Comparison of ENCODE assay signal across 13 mouse cellular contexts in genomic region chr11:75560530-75561409, GRCm38 (mm10). TPM values are rescaled to one million over a fixed set of nuclear protein-coding genes. Genes with fewer than 3 reads are reported as not detected.
A peak's percentile ranks its signal among the peaks of the same experiment; 100 is the strongest.
DNase-seq lines count a peak whose midpoint lies in the region; ATAC-seq and TF ChIP-seq lines count a peak whose summit lies in the region.
"Had no signal": no experiment of that assay in that cellular context is flagged by ENCODE, and none has a peak within 500 bp of the region (broad histone marks: within the 10 kb centered on the region; RNA-seq: fewer than 3 reads in every experiment).

No protein-coding gene starts in this region.

- H3K4me1 ChIP-seq in heart, postnatal 0 days (ENCODE audit: control insufficient read depth, insufficient read depth), result 0 out of 2 replicates have a peak, but pooled peaks cover 8% of the 10 kb centered on the region
- H3K4me1 ChIP-seq in intestine, embryonic 14.5 days (replicated peaks; ENCODE audit: control insufficient read depth, insufficient read depth, low read length), result no peaks in the 10 kb centered on the region
- H3K4me1 ChIP-seq: forebrain, embryonic 12.5 days had no signal

- no peak for TF ChIP-seq EP300 in heart, postnatal 0 days (IDR thresholded peaks at IDR 0.05; ENCODE audit: low read depth)

- no peak overlapping the region for H3K4me3 ChIP-seq in heart, postnatal 0 days (ENCODE audit: low read depth, low read length)
- H3K4me3 ChIP-seq in intestine, embryonic 14.5 days (ENCODE audit: low read depth, low read length), result no peak overlapping the region
- H3K4me3 ChIP-seq: forebrain, embryonic 12.5 days; stomach, embryonic 15.5 days had no signal

- H3K27me3 ChIP-seq in heart, postnatal 0 days (ENCODE audit: control insufficient read depth, insufficient read depth, low read length), result no peaks in the 10 kb centered on the region
- no peaks in the 10 kb centered on the region for H3K27me3 ChIP-seq in intestine, embryonic 14.5 days (replicated peaks; ENCODE audit: control insufficient read depth, insufficient read depth, low read length)
- H3K27me3 ChIP-seq in splenic B cell, adult 2 months (ENCODE audit: control insufficient read depth, insufficient read depth, low read length, poor library complexity, severe bottlenecking), result no peaks in the 10 kb centered on the region
- H3K27me3 ChIP-seq: forebrain, embryonic 12.5 days; stomach, embryonic 15.5 days had no signal

- H3K9ac ChIP-seq in heart, postnatal 0 days (replicated peaks; ENCODE audit: low read depth, low read length), result no peak overlapping the region
- H3K9ac ChIP-seq in intestine, embryonic 14.5 days (ENCODE audit: low read length), result no peak overlapping the region
- H3K9ac ChIP-seq: forebrain, embryonic 12.5 days; stomach, embryonic 15.5 days had no signal

- no peak for TF ChIP-seq CTCF in heart, postnatal 0 days (IDR thresholded peaks at IDR 0.05; ENCODE audit: low read depth)

- no peak for ATAC-seq in heart, postnatal 0 days (ENCODE audit: insufficient read depth, low read depth)
- peak; percentile 64 for ATAC-seq in CD4-positive, CD25-positive, alpha-beta regulatory T cell, adult 4 months
- ATAC-seq in intestine, embryonic 14.5 days (replicated peaks; ENCODE audit: low FRiP score, low TSS enrichment, low read depth), result peak; percentile 75; the same call in 1 of the 2 replicates

- DNase-seq in heart, postnatal 0 days (ENCODE audit: low spot score), result no peak
- DNase-seq in heart, adult 18-20 months, result no peak
- no peak for DNase-seq in intestine, embryonic 14.5 days (ENCODE audit: low spot score)
- peak; percentile 81 for DNase-seq in splenic B cell, adult 2 months (ENCODE audit: low read depth, low spot score)
- no peak for DNase-seq in ovary, postnatal 10 days (ENCODE audit: low spot score)
- no peak for DNase-seq in right cerebral cortex, postnatal 4 days
- no peak for DNase-seq in kidney, adult 11 months
- DNase-seq: adrenal gland, postnatal 25 days; lung, adult 2 months; midbrain, embryonic 14.5 days had no signal

- H3K27ac ChIP-seq in heart, postnatal 0 days (ENCODE audit: low read depth), result peak overlapping the region; percentile 31; the same call in 1 of the 2 replicates
- H3K27ac ChIP-seq in intestine, embryonic 14.5 days (ENCODE audit: low read depth), result 0 out of 2 replicates have a peak overlapping the region, but pooled peaks have one; percentile 34
- H3K27ac ChIP-seq: forebrain, embryonic 12.5 days; stomach, embryonic 15.5 days had no signal

- H3K36me3 ChIP-seq in heart, postnatal 0 days (replicated peaks; ENCODE audit: control insufficient read depth, insufficient read depth, low read length), result no peaks in the 10 kb centered on the region
- H3K36me3 ChIP-seq in intestine, embryonic 14.5 days (ENCODE audit: control insufficient read depth, insufficient read depth, low read length), result no peaks in the 10 kb centered on the region
- H3K36me3 ChIP-seq in splenic B cell, adult 2 months (ENCODE audit: control insufficient read depth, insufficient read depth, low read length, poor library complexity, severe bottlenecking), result peaks cover 13% of the 10 kb centered on the region
- H3K36me3 ChIP-seq: stomach, embryonic 15.5 days had no signal

- H3K4me2 ChIP-seq in heart, postnatal 0 days (ENCODE audit: low read depth, low read length), result no peak overlapping the region
- H3K4me2 ChIP-seq in intestine, embryonic 14.5 days (ENCODE audit: low read length), result no peak overlapping the region
- H3K4me2 ChIP-seq: forebrain, embryonic 12.5 days; stomach, embryonic 15.5 days had no signal

- WGBS in heart, postnatal 0 days, result 78% methylated on average over 14 of the region's 14 CpGs
- WGBS in intestine, embryonic 14.5 days, result 66% methylated on average over 14 of the region's 14 CpGs

- H3K9me3 ChIP-seq in heart, postnatal 0 days (replicated peaks; ENCODE audit: control insufficient read depth, low read length), result no peaks in the 10 kb centered on the region
- H3K9me3 ChIP-seq in intestine, embryonic 14.5 days (ENCODE audit: control insufficient read depth, low read length), result no peaks in the 10 kb centered on the region
- H3K9me3 ChIP-seq: forebrain, embryonic 12.5 days; stomach, embryonic 15.5 days had no signal

RNA-seq across cellular contexts. Expression of gene Pitpna, which starts 27.1 kb away (rescaled TPM):
- total RNA-seq in heart, postnatal 0 days (2014; rRNA removed; ENCODE audit: low replicate concordance), result 58.4 and 59.6 TPM in 2 replicates
- polyA plus RNA-seq in heart, postnatal 0 days (2015; fragmentation: Nextera tagmentation; extraction: Ambion mirVana), result 74.0 and 76.8 TPM in 2 replicates
- 100 to 1,000 TPM in 1 of 2 experiments, 10 to 100 TPM in 1; 98.2 to 107 TPM for total RNA-seq in heart, adult 18-20 months (2021)
- 10 to 100 TPM; 22.1 to 42.5 TPM for polyA plus RNA-seq in CD4-positive, CD25-positive, alpha-beta regulatory T cell, adult 4 months (2017; shearing (Covaris generic))
- 76.2 and 82.1 TPM in 2 replicates for polyA plus RNA-seq in intestine, embryonic 14.5 days (2014; fragmentation: Nextera tagmentation; extraction: Ambion mirVana)

RNA-seq across cellular contexts. Expression of gene Slc43a2, which starts 29.3 kb away (rescaled TPM):
- 3.6 and 6.0 TPM in 2 replicates for total RNA-seq in heart, postnatal 0 days (2014; rRNA removed; ENCODE audit: low replicate concordance)
- 4.5 and 4.8 TPM in 2 replicates for polyA plus RNA-seq in heart, postnatal 0 days (2015; fragmentation: Nextera tagmentation; extraction: Ambion mirVana)
- 10 to 100 TPM; 16.2 to 17.3 TPM for total RNA-seq in heart, adult 18-20 months (2021)
- 10 to 100 TPM; 17.3 to 27.2 TPM for polyA plus RNA-seq in CD4-positive, CD25-positive, alpha-beta regulatory T cell, adult 4 months (2017; shearing (Covaris generic))
- 3.5 and 4.8 TPM in 2 replicates for polyA plus RNA-seq in intestine, embryonic 14.5 days (2014; fragmentation: Nextera tagmentation; extraction: Ambion mirVana)

RNA-seq across cellular contexts. Expression of gene Scarf1, which starts 47.4 kb away (rescaled TPM):
- 20.2 and 21.6 TPM in 2 replicates for total RNA-seq in heart, postnatal 0 days (2014; rRNA removed; ENCODE audit: low replicate concordance)
- polyA plus RNA-seq in heart, postnatal 0 days (2015; fragmentation: Nextera tagmentation; extraction: Ambion mirVana), result 9.6 and 10.0 TPM in 2 replicates
- 1 to 10 TPM; 6.6 to 6.8 TPM for total RNA-seq in heart, adult 18-20 months (2021)
- under 1 TPM; 0.85 to 0.91 TPM for polyA plus RNA-seq in CD4-positive, CD25-positive, alpha-beta regulatory T cell, adult 4 months (2017; shearing (Covaris generic))
- 5.4 and 6.0 TPM in 2 replicates for polyA plus RNA-seq in intestine, embryonic 14.5 days (2014; fragmentation: Nextera tagmentation; extraction: Ambion mirVana)

RNA-seq across cellular contexts. Expression of gene Rilp, which starts 50.9 kb away (rescaled TPM):
- total RNA-seq in heart, postnatal 0 days (2014; rRNA removed; ENCODE audit: low replicate concordance), result 41.5 and 50.8 TPM in 2 replicates
- 27.1 and 30.2 TPM in 2 replicates for polyA plus RNA-seq in heart, postnatal 0 days (2015; fragmentation: Nextera tagmentation; extraction: Ambion mirVana)
- 10 to 100 TPM; 46.5 to 48.2 TPM for total RNA-seq in heart, adult 18-20 months (2021)
- polyA plus RNA-seq in CD4-positive, CD25-positive, alpha-beta regulatory T cell, adult 4 months (2017; shearing (Covaris generic)), result under 1 TPM in 1 of 2 experiments, not detected in 1; 0.56 TPM
- 0.43 and 0.65 TPM in 2 replicates for polyA plus RNA-seq in intestine, embryonic 14.5 days (2014; fragmentation: Nextera tagmentation; extraction: Ambion mirVana)
